Mouse (Mus musculus) heart, embryonic 13.5 days (tissue): Measurements from ENCODE around the gene Glt28d2. TPM values are rescaled to one million over a fixed set of nuclear protein-coding genes. Genes with fewer than 3 reads are reported as not detected.

Experiments
- polyA plus RNA-seq: library from polyadenylated mRNA; unstranded; fragments of >200 nt; fragmentation: Nextera tagmentation; extraction: Ambion mirVana; gene quantifications from 2 replicates; pipeline ENCODE4 v1.2.1, GENCODE M21; 2015

The Glt28d2 gene
- polyA plus RNA-seq, 1 experiment from 2014 or later: 0.80 TPM

Other genes with a start within 250 kb of the Glt28d2 start
- 3.5 and 4.0 TPM in 2 replicates for gene Fam160a1, start 70.2 kb downstream of the Glt28d2 start, polyA plus RNA-seq
- 7.2 and 7.5 TPM in 2 replicates for gene Gm37240, start within 50 bp of the Glt28d2 start, polyA plus RNA-seq
- gene Sh3d19, start 83.6 kb upstream of the Glt28d2 start, polyA plus RNA-seq: 10.3 and 10.9 TPM in 2 replicates
- gene Prss48, start 115.0 kb upstream of the Glt28d2 start, polyA plus RNA-seq: not detected in 2 replicates